Mouse (Mus musculus) G1E (cell line): Measurements from ENCODE around the gene Plcb1.

Experiments
- CTCF ChIP-seq: IDR thresholded peaks from 2 replicates; pipeline ENCODE4 v1.5.1; 2012; ENCODE audit warnings: low read depth, low read length, inconsistent platforms, mixed read lengths
- GATA1 ChIP-seq: IDR thresholded peaks from 2 replicates; pipeline ENCODE4 v1.6.1; 2012; ENCODE audit warnings: borderline replicate concordance, low read length, inconsistent platforms, mixed read lengths
- GATA2 ChIP-seq: IDR thresholded peaks from 2 replicates; pipeline ENCODE4 v1.6.1; 2012; ENCODE audit warnings: low read depth, low read length, inconsistent platforms, borderline replicate concordance
- POLR2AphosphoS5 ChIP-seq: IDR thresholded peaks from 2 replicates; pipeline ENCODE4 v1.6.1; 2012; ENCODE audit warnings: low read depth, low read length, inconsistent platforms; ENCODE audit not compliant: insufficient replicate concordance

- TF ChIP-seq CTCF (no peak), GATA1 (no peak), POLR2AphosphoS5 (no peak), GATA2 (no peak)
Observed at GRCm38 (mm10) chr2:135279026-135279425, 493.2 kb downstream of the Plcb1 start.
